Mouse (Mus musculus) cerebellum, adult 2 months (tissue): ENCODE measurements around the gene Afap1.

Experiments
- CTCF ChIP-seq: fragments of 200-500 bp; IDR thresholded peaks from 2 replicates; pipeline ENCODE4 v1.5.1; 2011; ENCODE audit warnings: low read depth, mild to moderate bottlenecking, control low read depth, low read length, moderate library complexity, borderline replicate concordance; ENCODE audit not compliant: insufficient read depth
- POLR2A ChIP-seq: fragments of 200-500 bp; IDR thresholded peaks from 2 replicates; pipeline ENCODE4 v1.6.1; 2011; ENCODE audit warnings: low read length, control low read depth, borderline replicate concordance; ENCODE audit not compliant: insufficient read depth

GRCm38 (mm10) chr5:35873382-35873781 is 19.7 kb upstream of the Afap1 start:
- TF ChIP-seq POLR2A (no peak), CTCF (no peak)
